Mouse (Mus musculus) embryonic facial prominence, embryonic 12.5 days (tissue): ENCODE data around the gene Faiml. TPM values are rescaled to one million over a fixed set of nuclear protein-coding genes. Genes with fewer than 3 reads are reported as not detected.

Experiments
- ATAC-seq: fragments of 200-750 bp; cut with Nextera tagmentation; 2 replicates; pipeline ENCODE4 v1.8.0; 2017; ENCODE audit not compliant: insufficient number of reproducible peaks, insufficient read depth, low FRiP score, low TSS enrichment
- H3K27ac ChIP-seq: fragments of 300-500 bp; sonication (generic); 2 replicates; pipeline ENCODE4 v1.5.1; 2016; ENCODE audit warnings: mild to moderate bottlenecking
- H3K27me3 ChIP-seq: fragments of 300-500 bp; sonication (generic); 2 replicates; pipeline ENCODE4 v1.6.1; 2016; ENCODE audit warnings: mild to moderate bottlenecking, moderate library complexity
- H3K36me3 ChIP-seq: fragments of 300-500 bp; sonication (generic); 2 replicates; pipeline ENCODE4 v1.6.1; 2016; ENCODE audit warnings: mild to moderate bottlenecking
- H3K4me1 ChIP-seq: fragments of 300-500 bp; sonication (generic); 2 replicates; pipeline ENCODE4 v1.6.1; 2016
- H3K4me2 ChIP-seq: fragments of 300-500 bp; sonication (generic); replicated peaks from 2 replicates; pipeline ENCODE4 v1.6.1; 2016; ENCODE audit warnings: mild to moderate bottlenecking, moderate library complexity
- H3K4me3 ChIP-seq: fragments of 300-500 bp; sonication (generic); 2 replicates; pipeline ENCODE4 v1.5.1; 2016; ENCODE audit warnings: mild to moderate bottlenecking
- H3K9ac ChIP-seq: fragments of 300-500 bp; sonication (generic); 2 replicates; pipeline ENCODE4 v1.6.1; 2016; ENCODE audit warnings: mild to moderate bottlenecking, moderate library complexity
- H3K9me3 ChIP-seq: fragments of 300-500 bp; sonication (generic); 2 replicates; pipeline ENCODE4 v1.6.1; 2016; ENCODE audit warnings: mild to moderate bottlenecking, moderate library complexity
- WGBS: fragments of 180-500 bp; shearing (Covaris S2); methylation state at CpG from one replicate; pipeline ENCODE4 v1.1.7; 2016; 5-methylcytosine and 5-hydroxymethylcytosine counted together
- polyA plus RNA-seq: library from polyadenylated mRNA; unstranded; fragments of >200 nt; fragmentation: Nextera tagmentation; extraction: Ambion mirVana; gene quantifications from 2 replicates; pipeline ENCODE4 v1.2.1, GENCODE M21; 2016

Gene Faiml
- polyA plus RNA-seq, 1 experiment from 2014 or later = not detected

- Histone ChIP-seq H3K9ac (no peak overlapping the region), H3K27me3 (no peaks in the 10 kb centered on the region), H3K4me1 (peaks cover 4% of the 10 kb centered on the region), H3K9me3 (no peaks in the 10 kb centered on the region), H3K27ac (no peak overlapping the region), H3K4me3 (no peak overlapping the region), H3K4me2 (no peak overlapping the region), H3K36me3 (no peaks in the 10 kb centered on the region)
- ATAC-seq = no peak
- whole genome bisulfite sequencing = 86% methylated on average over 1 of the region's 1 CpGs
These were observed 2.2 kb upstream of the Faiml start for GRCm38 (mm10) chr9:99239256-99239655.

DNA sequence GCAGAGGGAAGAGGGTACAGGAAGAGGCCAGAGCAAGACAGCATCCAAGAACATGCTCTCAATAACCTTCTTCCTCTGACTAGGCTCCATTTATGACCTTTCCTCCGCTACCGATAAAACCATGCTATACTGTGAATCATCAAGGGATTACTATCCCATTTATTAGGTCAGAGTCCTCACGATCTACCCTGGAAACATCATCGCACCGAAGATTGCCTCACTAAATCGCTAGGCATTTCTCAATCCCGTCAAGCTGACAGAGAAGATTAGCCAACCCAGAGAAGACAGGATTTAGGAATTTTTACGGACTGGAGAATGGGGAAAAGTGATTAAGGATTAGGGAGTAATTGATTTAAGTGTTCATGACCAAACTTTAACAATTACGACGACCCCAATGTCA lies 1.2 kb upstream of the Faiml start:
- no peak overlapping the region for H3K4me2 ChIP-seq
- no peaks in the 10 kb centered on the region for H3K9me3 ChIP-seq
- H3K9ac ChIP-seq = no peak overlapping the region
- peaks cover 4% of the 10 kb centered on the region for H3K4me1 ChIP-seq
- no peak overlapping the region for H3K4me3 ChIP-seq
- ATAC-seq = no peak
- 81% methylated on average over 10 of the region's 10 CpGs for WGBS
- no peaks in the 10 kb centered on the region for H3K36me3 ChIP-seq
- H3K27ac ChIP-seq = no peak overlapping the region
- no peaks in the 10 kb centered on the region for H3K27me3 ChIP-seq

DNA sequence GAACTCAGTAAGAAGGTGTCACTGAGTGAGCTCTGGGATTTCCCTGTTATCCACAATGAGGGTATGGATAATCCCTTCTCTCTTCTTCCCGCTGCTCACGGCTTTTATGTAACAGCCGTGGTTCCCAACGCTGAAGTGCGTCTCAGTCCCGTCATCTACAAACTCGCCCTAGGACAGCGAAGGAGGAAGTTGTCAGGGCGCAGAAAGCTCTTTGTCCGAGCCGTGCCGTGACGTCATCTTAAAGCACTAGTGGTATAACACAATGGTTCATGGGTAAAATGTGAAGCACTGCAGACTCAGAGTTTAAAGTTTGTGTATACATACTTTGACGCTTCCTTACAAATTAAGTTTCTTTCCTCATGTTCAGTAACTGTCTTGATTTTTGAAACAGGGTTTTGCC lies 7.6 kb downstream of the Faiml start:
- no peak overlapping the region for H3K4me2 ChIP-seq
- H3K36me3 ChIP-seq = no peaks in the 10 kb centered on the region
- no peak overlapping the region for H3K4me3 ChIP-seq
- H3K27me3 ChIP-seq = no peaks in the 10 kb centered on the region
- no peaks in the 10 kb centered on the region for H3K4me1 ChIP-seq
- H3K27ac ChIP-seq = no peak overlapping the region
- H3K9ac ChIP-seq = no peak overlapping the region
- 85% methylated on average over 14 of the region's 14 CpGs for WGBS
- no peak for ATAC-seq
- H3K9me3 ChIP-seq = no peaks in the 10 kb centered on the region

- Histone ChIP-seq H3K36me3 (no peaks in the 10 kb centered on the region), H3K4me2 (no peak overlapping the region), H3K27me3 (no peaks in the 10 kb centered on the region), H3K4me1 (no peaks in the 10 kb centered on the region), H3K9ac (no peak overlapping the region), H3K27ac (no peak overlapping the region), H3K9me3 (no peaks in the 10 kb centered on the region), H3K4me3 (no peak overlapping the region)
- no peak for ATAC-seq
- 63% methylated on average over 3 of the region's 3 CpGs for WGBS
These were observed 12.5 kb downstream of the Faiml start for GRCm38 (mm10) chr9:99224583-99224982.

- no peak overlapping the region for H3K4me2 ChIP-seq
- H3K27me3 ChIP-seq = no peaks in the 10 kb centered on the region
- ATAC-seq = no peak
- H3K4me3 ChIP-seq = no peak overlapping the region
- no peak overlapping the region for H3K27ac ChIP-seq
- H3K4me1 ChIP-seq = no peaks in the 10 kb centered on the region
- no peak overlapping the region for H3K9ac ChIP-seq
- no peaks in the 10 kb centered on the region for H3K36me3 ChIP-seq
- WGBS = 82% methylated on average over 4 of the region's 4 CpGs
- no peaks in the 10 kb centered on the region for H3K9me3 ChIP-seq
These were observed 15.4 kb downstream of the Faiml start for GRCm38 (mm10) chr9:99221636-99222035.

GRCm38 (mm10) chr9:99217999-99218719 lies 18.9 kb downstream of the Faiml start:
- Histone ChIP-seq H3K36me3 (no peaks in the 10 kb centered on the region), H3K27ac (no peak overlapping the region), H3K4me3 (no peak overlapping the region), H3K9me3 (no peaks in the 10 kb centered on the region), H3K9ac (no peak overlapping the region), H3K4me1 (no peaks in the 10 kb centered on the region), H3K27me3 (no peaks in the 10 kb centered on the region), H3K4me2 (no peak overlapping the region)
- peak; percentile 87 for ATAC-seq
- 24% methylated on average over 5 of the region's 6 CpGs for WGBS

GRCm38 (mm10) chr9:99216182-99216581 lies 20.9 kb downstream of the Faiml start:
- H3K9me3 ChIP-seq = no peaks in the 10 kb centered on the region
- no peak overlapping the region for H3K9ac ChIP-seq
- no peak overlapping the region for H3K27ac ChIP-seq
- no peaks in the 10 kb centered on the region for H3K36me3 ChIP-seq
- H3K4me1 ChIP-seq = no peaks in the 10 kb centered on the region
- H3K27me3 ChIP-seq = no peaks in the 10 kb centered on the region
- WGBS = 67% methylated on average over 2 of the region's 2 CpGs
- H3K4me2 ChIP-seq = no peak overlapping the region
- no peak for ATAC-seq
- no peak overlapping the region for H3K4me3 ChIP-seq

DNA sequence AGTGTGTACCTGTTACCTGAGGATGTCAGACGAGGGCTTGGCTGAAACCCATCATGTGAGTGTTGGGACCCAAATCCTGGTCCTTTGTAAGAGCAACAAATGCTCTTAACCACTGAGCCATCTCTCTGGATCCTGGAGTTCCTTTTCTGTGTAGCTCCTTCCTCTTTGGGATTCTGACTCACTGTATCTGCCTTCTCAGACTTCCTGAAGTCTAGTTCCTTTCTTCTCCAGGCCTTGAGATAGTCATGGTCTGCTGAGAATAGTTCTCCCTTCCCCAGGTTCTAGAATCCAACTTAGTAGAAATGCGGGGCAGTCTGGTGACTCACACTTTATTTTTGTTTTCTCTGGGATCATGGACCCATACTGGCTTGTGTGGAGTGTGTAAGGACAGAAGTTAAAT lies 24.4 kb downstream of the Faiml start:
- Histone ChIP-seq H3K9me3 (no peaks in the 10 kb centered on the region), H3K27ac (no peak overlapping the region), H3K9ac (no peak overlapping the region), H3K4me1 (no peaks in the 10 kb centered on the region), H3K4me2 (no peak overlapping the region), H3K27me3 (no peaks in the 10 kb centered on the region), H3K4me3 (no peak overlapping the region), H3K36me3 (no peaks in the 10 kb centered on the region)
- WGBS = 72% methylated on average over 2 of the region's 2 CpGs
- ATAC-seq = no peak

GRCm38 (mm10) chr9:99183043-99183670 lies 53.9 kb downstream of the Faiml start:
- H3K4me2 ChIP-seq = no peak overlapping the region
- no peak overlapping the region for H3K4me3 ChIP-seq
- H3K4me1 ChIP-seq = no peaks in the 10 kb centered on the region
- WGBS = 90% methylated on average over 8 of the region's 8 CpGs
- H3K9me3 ChIP-seq = no peaks in the 10 kb centered on the region
- no peaks in the 10 kb centered on the region for H3K27me3 ChIP-seq
- H3K36me3 ChIP-seq = no peaks in the 10 kb centered on the region
- ATAC-seq = no peak
- no peak overlapping the region for H3K27ac ChIP-seq
- no peak overlapping the region for H3K9ac ChIP-seq

- no peak for ATAC-seq
- Histone ChIP-seq H3K9me3 (no peaks in the 10 kb centered on the region), H3K4me3 (no peak overlapping the region), H3K4me1 (no peaks in the 10 kb centered on the region), H3K9ac (no peak overlapping the region), H3K27me3 (no peaks in the 10 kb centered on the region), H3K27ac (no peak overlapping the region), H3K4me2 (no peak overlapping the region), H3K36me3 (no peaks in the 10 kb centered on the region)
- 83% methylated on average over 7 of the region's 7 CpGs for WGBS
These were observed 54.9 kb downstream of the Faiml start for GRCm38 (mm10) chr9:99182121-99182520.

GRCm38 (mm10) chr9:99180272-99180671 lies 56.8 kb downstream of the Faiml start:
- no peaks in the 10 kb centered on the region for H3K4me1 ChIP-seq
- no peaks in the 10 kb centered on the region for H3K36me3 ChIP-seq

More at GRCm38 (mm10) chr9:99180272-99180671, 56.8 kb downstream of the Faiml start:
- no peak overlapping the region for H3K4me3 ChIP-seq
- no peaks in the 10 kb centered on the region for H3K9me3 ChIP-seq
- no peak overlapping the region for H3K27ac ChIP-seq
- no peak overlapping the region for H3K4me2 ChIP-seq
- WGBS = 57% methylated on average over 8 of the region's 8 CpGs
- H3K9ac ChIP-seq = no peak overlapping the region
- no peaks in the 10 kb centered on the region for H3K27me3 ChIP-seq
- ATAC-seq = no peak
